Comparison of ENCODE assay signal across 29 mouse cellular contexts in genomic region chr10:115262926-115263562, GRCm38 (mm10). TPM values are rescaled to one million over a fixed set of nuclear protein-coding genes. Genes with fewer than 3 reads are reported as not detected.
A peak's percentile ranks its signal among the peaks of the same experiment; 100 is the strongest.
DNase-seq lines count a peak whose midpoint lies in the region; ATAC-seq and TF ChIP-seq lines count a peak whose summit lies in the region.
"Had no signal": no experiment of that assay in that cellular context is flagged by ENCODE, and none has a peak within 500 bp of the region (broad histone marks: within the 10 kb centered on the region; RNA-seq: fewer than 3 reads in every experiment).

No protein-coding gene starts in this region.

- ATAC-seq in lung, postnatal 0 days = peak; percentile 66
- ATAC-seq in liver, embryonic 16.5 days (ENCODE audit: low read depth) = peak; percentile 59
- ATAC-seq: activated CD4-positive, CD25-positive, alpha-beta regulatory T cell, adult 4 months; hindbrain, embryonic 16.5 days had no signal

- H3K27ac ChIP-seq in lung, postnatal 0 days (ENCODE audit: low read length) = no peak overlapping the region
- H3K27ac ChIP-seq in liver, embryonic 16.5 days (ENCODE audit: low read length) = 0 out of 2 replicates have a peak overlapping the region, but pooled peaks have one; percentile 51
- no peak overlapping the region for H3K27ac ChIP-seq in embryonic facial prominence, embryonic 10.5 days (replicated peaks)
- H3K27ac ChIP-seq: embryonic facial prominence, embryonic 13.5 days; forebrain, embryonic 12.5 days; gastrocnemius, adult 2 months; heart, embryonic 10.5 days; hindbrain, embryonic 10.5 days; midbrain, embryonic 10.5 days; neural tube, embryonic 15.5 days had no signal

- H3K27me3 ChIP-seq in lung, postnatal 0 days (replicated peaks; ENCODE audit: insufficient read depth, low read length) = no peaks in the 10 kb centered on the region
- H3K27me3 ChIP-seq in liver, embryonic 16.5 days (ENCODE audit: control insufficient read depth, insufficient read depth, low read depth, low read length) = no peaks in the 10 kb centered on the region
- H3K27me3 ChIP-seq in embryonic facial prominence, embryonic 10.5 days (replicated peaks; ENCODE audit: low read depth, poor library complexity, severe bottlenecking) = no peaks in the 10 kb centered on the region
- H3K27me3 ChIP-seq: embryonic facial prominence, embryonic 13.5 days; forebrain, embryonic 12.5 days; neural tube, embryonic 15.5 days had no signal

- no peak overlapping the region for H3K4me3 ChIP-seq in lung, postnatal 0 days (ENCODE audit: low read depth, low read length)
- H3K4me3 ChIP-seq in liver, embryonic 16.5 days (ENCODE audit: low read depth, low read length) = 0 out of 2 replicates have a peak overlapping the region, but pooled peaks have one; percentile 28
- H3K4me3 ChIP-seq in embryonic facial prominence, embryonic 10.5 days = no peak overlapping the region
- H3K4me3 ChIP-seq: embryonic facial prominence, embryonic 13.5 days; erythroblast, embryonic 14.5 days; forebrain, embryonic 12.5 days; gastrocnemius, adult 2 months; heart, embryonic 10.5 days; hindbrain, embryonic 10.5 days; midbrain, embryonic 10.5 days; neural tube, embryonic 15.5 days had no signal

- no peaks in the 10 kb centered on the region for H3K9me3 ChIP-seq in lung, postnatal 0 days (ENCODE audit: low read length)
- no peaks in the 10 kb centered on the region; the same call in 1 of the 2 replicates for H3K9me3 ChIP-seq in liver, embryonic 16.5 days (replicated peaks; ENCODE audit: control insufficient read depth, low read length)
- H3K9me3 ChIP-seq in embryonic facial prominence, embryonic 10.5 days = 0 out of 2 replicates have a peak, but pooled peaks cover 2% of the 10 kb centered on the region
- H3K9me3 ChIP-seq: embryonic facial prominence, embryonic 13.5 days; forebrain, embryonic 12.5 days; neural tube, embryonic 15.5 days had no signal

- no peak for TF ChIP-seq CTCF in lung, postnatal 0 days (IDR thresholded peaks at IDR 0.05)

- H3K36me3 ChIP-seq in lung, postnatal 0 days (ENCODE audit: insufficient read depth, low read length) = no peaks in the 10 kb centered on the region
- H3K36me3 ChIP-seq in liver, embryonic 16.5 days (ENCODE audit: control insufficient read depth, insufficient read depth) = no peaks in the 10 kb centered on the region
- no peaks in the 10 kb centered on the region for H3K36me3 ChIP-seq in embryonic facial prominence, embryonic 10.5 days (replicated peaks)
- H3K36me3 ChIP-seq: embryonic facial prominence, embryonic 13.5 days; forebrain, embryonic 12.5 days; G1E; heart, embryonic 10.5 days; hindbrain, embryonic 10.5 days; midbrain, embryonic 10.5 days; neural tube, embryonic 15.5 days had no signal

- DNase-seq in lung, postnatal 0 days (ENCODE audit: low spot score) = peak; percentile 72
- no peak for DNase-seq in lung, postnatal 10 days
- peak; percentile 53 for DNase-seq in large intestine, adult 2 months (ENCODE audit: low read depth, low spot score)
- DNase-seq in kidney, postnatal 4 days = no peak
- DNase-seq in embryonic facial prominence, embryonic 10.5 days (ENCODE audit: low spot score) = no peak
- no peak for DNase-seq in frontal cortex, postnatal 14 days (ENCODE audit: low spot score in 2 of 2)
- DNase-seq in frontal cortex, postnatal 36 days (ENCODE audit: low spot score in 2 of 2) = no peak
- DNase-seq: adrenal gland, postnatal 10 days; cerebellum, adult 2 months; cerebellum, postnatal 25 days; gastrocnemius, adult 2 months; kidney, adult 2 months; kidney, postnatal 10 days; layer of hippocampus, postnatal 36 days; lung, adult 2 months; lung, postnatal 4 days; spleen, adult 18-20 months; thymus, postnatal 14 days had no signal

- no peak overlapping the region for H3K9ac ChIP-seq in lung, postnatal 0 days (replicated peaks; ENCODE audit: low read depth)
- H3K9ac ChIP-seq in liver, embryonic 16.5 days (ENCODE audit: low read depth, low read length) = no peak overlapping the region
- H3K9ac ChIP-seq: embryonic facial prominence, embryonic 13.5 days; forebrain, embryonic 12.5 days; neural tube, embryonic 15.5 days had no signal

- peak; percentile 54 for TF ChIP-seq EP300 in lung, postnatal 0 days (IDR thresholded peaks at IDR 0.05)

- WGBS in lung, postnatal 0 days = 56% methylated on average over 5 of the region's 5 CpGs
- 22% methylated on average over 5 of the region's 5 CpGs for WGBS in large intestine, adult 2 months
- WGBS in liver, embryonic 16.5 days (ENCODE audit: insufficient replicate concordance) = 42% methylated on average over 5 of the region's 5 CpGs
- WGBS in embryonic facial prominence, embryonic 10.5 days = 80% methylated on average over 5 of the region's 5 CpGs

- no peaks in the 10 kb centered on the region for H3K4me1 ChIP-seq in lung, postnatal 0 days (ENCODE audit: insufficient read depth, low read depth, low read length)
- no peaks in the 10 kb centered on the region for H3K4me1 ChIP-seq in liver, embryonic 16.5 days (ENCODE audit: control insufficient read depth, low read depth, low read length)
- H3K4me1 ChIP-seq in embryonic facial prominence, embryonic 10.5 days = no peaks in the 10 kb centered on the region
- H3K4me1 ChIP-seq: embryonic facial prominence, embryonic 13.5 days; forebrain, embryonic 12.5 days; heart, embryonic 10.5 days; hindbrain, embryonic 10.5 days; midbrain, embryonic 10.5 days; neural tube, embryonic 15.5 days had no signal

- no peak overlapping the region for H3K4me2 ChIP-seq in lung, postnatal 0 days (replicated peaks; ENCODE audit: low read depth, low read length)
- H3K4me2 ChIP-seq in liver, embryonic 16.5 days (ENCODE audit: low read depth, low read length) = no peak overlapping the region
- H3K4me2 ChIP-seq: embryonic facial prominence, embryonic 13.5 days; forebrain, embryonic 12.5 days; neural tube, embryonic 15.5 days had no signal

RNA-seq across cellular contexts. Expression of gene Tbc1d15, which starts 11.8 kb away (rescaled TPM):
- 47.9 and 49.9 TPM in 2 replicates for polyA plus RNA-seq in lung, postnatal 0 days (2015; fragmentation: Nextera tagmentation; extraction: Ambion mirVana)
- polyA plus RNA-seq in large intestine, adult 2 months (2012; rRNA removed) = 15.4 and 16.1 TPM in 2 replicates
- polyA plus RNA-seq in liver, embryonic 16.5 days (2015; fragmentation: Nextera tagmentation; extraction: Ambion mirVana) = 33.5 and 35.6 TPM in 2 replicates
- polyA plus RNA-seq in embryonic facial prominence, embryonic 10.5 days (2016; fragmentation: Nextera tagmentation; extraction: Ambion mirVana) = 52.3 and 57.8 TPM in 2 replicates

RNA-seq across cellular contexts. Expression of gene Rab21, which starts 52.4 kb away (rescaled TPM):
- 9.1 and 10.1 TPM in 2 replicates for polyA plus RNA-seq in lung, postnatal 0 days (2015; fragmentation: Nextera tagmentation; extraction: Ambion mirVana)
- 12.0 and 15.7 TPM in 2 replicates for polyA plus RNA-seq in large intestine, adult 2 months (2012; rRNA removed)
- polyA plus RNA-seq in liver, embryonic 16.5 days (2015; fragmentation: Nextera tagmentation; extraction: Ambion mirVana) = 1.8 TPM in 2 replicates
- 2.6 and 2.9 TPM in 2 replicates for polyA plus RNA-seq in embryonic facial prominence, embryonic 10.5 days (2016; fragmentation: Nextera tagmentation; extraction: Ambion mirVana)

Comparison
In these comparisons a context has a peak if more than half of its experiments do, and no peak if none do; other contexts are left out.
1. DNase-seq: peak in lung, postnatal 0 days (single experiment) and large intestine, adult 2 months (single experiment); none in lung, postnatal 10 days (single experiment), kidney, postnatal 4 days (0 of 2), embryonic facial prominence, embryonic 10.5 days (single experiment), frontal cortex, postnatal 14 days (0 of 2) and frontal cortex, postnatal 36 days (0 of 2).